Mouse (Mus musculus) liver, embryonic 16.5 days (tissue): Measurements from ENCODE around the gene Cntrob. TPM values are rescaled to one million over a fixed set of nuclear protein-coding genes. Genes with fewer than 3 reads are reported as not detected.

ENCODE experiments used
- ATAC-seq: fragments of 200-750 bp; cut with Nextera tagmentation; 2 replicates; pipeline ENCODE4 v1.8.0; 2017; ENCODE audit warnings: low read depth, mild to moderate bottlenecking, moderate number of reproducible peaks, moderate library complexity
- H3K27ac ChIP-seq: fragments of 300-500 bp; sonication (generic); 2 replicates; pipeline ENCODE4 v1.5.1; 2014; ENCODE audit warnings: mild to moderate bottlenecking, low read length
- H3K27me3 ChIP-seq: fragments of 300-500 bp; sonication (generic); 2 replicates; pipeline ENCODE4 v1.6.1; 2014; ENCODE audit warnings: low read depth, low read length, mixed read lengths; ENCODE audit not compliant: control insufficient read depth, insufficient read depth
- H3K36me3 ChIP-seq: fragments of 300-500 bp; sonication (generic); 2 replicates; pipeline ENCODE4 v1.6.1; 2014; ENCODE audit warnings: mild to moderate bottlenecking; ENCODE audit not compliant: control insufficient read depth, insufficient read depth
- H3K4me1 ChIP-seq: fragments of 300-500 bp; sonication (generic); 2 replicates; pipeline ENCODE4 v1.6.1; 2014; ENCODE audit warnings: low read depth, low read length, mixed read lengths; ENCODE audit not compliant: control insufficient read depth
- H3K4me2 ChIP-seq: fragments of 300-500 bp; sonication (generic); 2 replicates; pipeline ENCODE4 v1.6.1; 2014; ENCODE audit warnings: low read depth, low read length, mixed read lengths
- H3K4me3 ChIP-seq: fragments of 300-500 bp; sonication (generic); 2 replicates; pipeline ENCODE4 v1.5.1; 2014; ENCODE audit warnings: low read depth, mild to moderate bottlenecking, low read length
- H3K9ac ChIP-seq: fragments of 300-500 bp; sonication (generic); 2 replicates; pipeline ENCODE4 v1.6.1; 2014; ENCODE audit warnings: low read depth, low read length
- H3K9me3 ChIP-seq: fragments of 300-500 bp; sonication (generic); replicated peaks from 2 replicates; pipeline ENCODE4 v1.6.1; 2016; ENCODE audit warnings: low read length; ENCODE audit not compliant: control insufficient read depth
- WGBS: fragments of 180-500 bp; shearing (Covaris S2); extraction: QIAGEN DNeasy Blood & Tissue Kit; methylation state at CpG from one replicate; pipeline ENCODE4 v1.1.7; 2014; ENCODE audit not compliant: insufficient replicate concordance; 5-methylcytosine and 5-hydroxymethylcytosine counted together
- polyA plus RNA-seq: library from polyadenylated mRNA; unstranded; fragments of >200 nt; fragmentation: Nextera tagmentation; extraction: Ambion mirVana; gene quantifications from 2 replicates; pipeline ENCODE4 v1.2.1, GENCODE M21; 2015

Cntrob gene
- polyA plus RNA-seq, 1 experiment from 2014 or later = 6.0 TPM

DNA sequence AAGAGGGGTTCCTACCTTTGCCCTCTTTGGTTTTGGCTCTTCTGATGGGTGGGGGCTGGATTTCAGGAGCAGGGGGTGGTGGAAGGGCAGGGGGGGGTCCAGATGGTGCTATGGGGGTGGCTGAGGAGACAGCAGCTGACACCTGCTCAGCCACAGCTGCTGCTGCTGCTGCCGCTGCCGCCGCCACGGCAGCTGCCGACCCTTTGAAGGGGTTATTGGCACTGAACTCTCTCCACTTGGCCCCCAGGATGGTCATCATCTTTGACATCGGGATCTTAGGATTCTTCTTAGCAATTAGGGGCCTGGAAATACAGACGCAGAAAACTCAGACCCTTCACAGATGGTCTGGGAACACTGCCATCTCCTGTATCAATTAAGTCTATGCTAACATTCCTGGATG is 38.4 kb upstream of the Cntrob start:
- H3K9me3 ChIP-seq = no peaks in the 10 kb centered on the region
- no peak for ATAC-seq
- 82% methylated on average over 7 of the region's 7 CpGs for WGBS
- H3K27me3 ChIP-seq = peaks cover 12% of the 10 kb centered on the region
- peaks cover 17% of the 10 kb centered on the region for H3K4me1 ChIP-seq
- H3K9ac ChIP-seq = no peak overlapping the region
- H3K36me3 ChIP-seq = no peaks in the 10 kb centered on the region
- no peak overlapping the region for H3K4me3 ChIP-seq
- no peak overlapping the region for H3K27ac ChIP-seq
- no peak overlapping the region for H3K4me2 ChIP-seq

DNA sequence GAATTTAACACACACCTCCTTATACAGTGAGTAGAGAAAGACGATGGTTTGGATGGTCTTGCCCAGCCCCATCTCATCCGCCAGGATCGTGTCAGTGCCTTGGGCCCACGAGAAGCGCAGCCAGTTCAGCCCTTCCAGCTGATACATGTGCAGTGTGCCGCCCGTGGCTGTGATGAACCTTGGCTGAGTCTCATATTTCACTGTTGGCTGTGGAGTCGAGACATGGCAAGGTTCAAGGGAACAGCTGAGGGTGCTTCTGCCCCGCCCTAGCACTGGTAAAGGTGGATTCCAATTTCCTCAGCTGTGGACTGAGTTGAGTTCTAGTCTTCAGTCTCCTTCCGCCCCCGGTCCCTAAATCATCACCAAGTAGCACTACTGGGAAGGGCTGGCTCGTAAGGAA is 34.1 kb upstream of the Cntrob start:
- Histone ChIP-seq H3K9me3 (no peaks in the 10 kb centered on the region), H3K4me3 (no peak overlapping the region), H3K4me2 (no peak overlapping the region), H3K9ac (no peak overlapping the region), H3K27me3 (no peaks in the 10 kb centered on the region), H3K27ac (no peak overlapping the region), H3K4me1 (no peaks in the 10 kb centered on the region), H3K36me3 (0 out of 2 replicates have a peak, but pooled peaks cover 3% of the 10 kb centered on the region)
- WGBS = 76% methylated on average over 12 of the region's 12 CpGs
- ATAC-seq = no peak

DNA sequence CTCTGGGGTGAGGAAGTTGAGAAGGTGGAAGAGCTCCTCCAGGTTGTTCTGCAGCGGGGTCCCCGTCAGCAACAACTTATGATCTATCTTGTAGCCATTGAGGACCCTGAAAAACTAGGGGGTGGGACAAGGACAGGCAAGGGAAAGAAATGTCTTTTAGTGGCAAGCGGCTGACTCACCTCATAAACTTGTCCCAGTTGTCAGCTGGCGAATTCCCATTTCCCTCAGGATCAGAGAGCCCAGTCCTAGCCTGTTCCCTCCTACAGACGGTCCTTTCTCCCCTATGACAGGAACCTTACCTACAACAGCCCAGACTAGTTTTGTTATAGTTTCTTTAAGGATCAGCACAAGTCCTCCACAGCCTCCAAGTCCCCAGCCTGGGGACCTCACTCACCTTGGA is 33.0 kb upstream of the Cntrob start:
- H3K27me3 ChIP-seq = no peaks in the 10 kb centered on the region
- H3K9me3 ChIP-seq = no peaks in the 10 kb centered on the region
- ATAC-seq = no peak
- H3K4me3 ChIP-seq = no peak overlapping the region
- H3K4me1 ChIP-seq = no peaks in the 10 kb centered on the region
- no peak overlapping the region for H3K9ac ChIP-seq
- H3K36me3 ChIP-seq = 0 out of 2 replicates have a peak, but pooled peaks cover 3% of the 10 kb centered on the region
- no peak overlapping the region for H3K4me2 ChIP-seq
- H3K27ac ChIP-seq = no peak overlapping the region
- WGBS = 78% methylated on average over 5 of the region's 5 CpGs

DNA sequence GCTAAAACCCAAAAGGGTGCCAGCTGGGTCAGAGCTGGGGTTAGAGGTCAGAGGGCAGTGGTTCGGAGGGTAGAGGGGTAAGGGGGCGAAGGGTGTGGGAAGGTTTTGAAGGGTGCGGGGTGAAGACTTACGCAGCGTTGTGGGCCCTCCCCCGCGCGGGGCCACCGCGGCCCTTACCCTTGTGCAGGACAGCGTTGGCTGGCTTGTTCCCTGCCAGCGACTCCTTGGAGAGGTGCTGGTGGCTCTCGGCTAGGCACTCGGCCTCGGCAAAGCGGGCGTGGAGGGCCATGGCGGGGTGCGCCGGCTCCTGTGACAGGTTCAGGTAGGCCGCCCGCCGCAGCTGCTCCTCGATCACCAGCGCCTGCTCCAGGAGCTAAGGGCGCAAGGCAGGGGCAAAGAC is 22.9 kb upstream of the Cntrob start:
- WGBS = 83% methylated on average over 26 of the region's 26 CpGs
- no peak overlapping the region for H3K9ac ChIP-seq
- H3K27ac ChIP-seq = no peak overlapping the region
- H3K4me1 ChIP-seq = no peaks in the 10 kb centered on the region
- no peak overlapping the region for H3K4me2 ChIP-seq
- H3K9me3 ChIP-seq = no peaks in the 10 kb centered on the region
- peaks cover under 1% of the 10 kb centered on the region for H3K27me3 ChIP-seq
- H3K36me3 ChIP-seq = no peaks in the 10 kb centered on the region; the same call in 1 of the 2 replicates
- ATAC-seq = no peak
- H3K4me3 ChIP-seq = no peak overlapping the region

DNA sequence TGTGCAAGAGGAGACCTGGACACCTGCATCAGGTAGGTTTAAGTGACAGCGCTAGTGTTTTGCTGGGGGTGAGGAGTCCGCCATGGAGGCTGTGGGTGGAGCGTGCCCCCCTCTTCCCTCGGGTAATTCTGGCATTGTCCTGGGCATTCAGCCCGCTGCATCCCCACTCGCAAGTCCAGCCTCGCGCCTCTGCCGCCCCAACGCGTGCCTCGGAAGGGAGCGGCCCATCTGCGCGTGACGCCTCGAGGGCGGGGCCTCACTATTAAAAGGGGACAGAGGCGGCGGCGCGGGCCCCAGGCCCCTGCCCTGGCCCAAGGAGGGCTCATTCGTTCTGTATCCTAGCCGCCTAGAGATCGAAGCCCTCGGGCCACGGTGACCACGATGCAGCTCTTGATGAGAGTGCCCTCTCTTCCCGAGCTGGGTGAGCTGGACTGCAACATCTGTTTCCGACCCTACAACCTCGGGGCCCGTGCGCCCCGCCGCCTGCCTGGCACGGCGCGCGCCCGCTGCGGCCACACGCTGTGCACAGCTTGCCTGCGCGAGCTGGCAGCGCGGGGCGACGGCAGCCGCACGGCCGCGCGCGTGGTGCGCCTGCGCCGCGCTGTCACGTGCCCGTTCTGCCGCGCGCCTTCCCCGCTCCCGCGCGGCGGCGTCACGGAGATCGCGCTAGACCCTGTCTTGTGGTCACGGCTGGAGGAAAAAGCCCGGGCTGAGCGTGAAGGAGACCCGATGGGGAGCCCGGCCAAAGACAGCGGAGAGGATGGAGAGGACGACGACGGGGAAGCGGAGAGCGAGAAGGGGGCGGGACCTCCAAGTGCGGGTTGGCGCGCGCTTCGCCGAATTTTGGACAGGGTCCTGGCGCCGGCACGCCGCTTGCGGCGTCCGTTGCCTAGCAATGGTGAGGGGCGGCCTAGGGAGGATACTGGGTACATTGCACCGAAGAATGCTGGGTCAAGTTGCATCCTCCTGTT is 16.9 kb upstream of the Cntrob start, which contains the start of gene Rnf227:
Rnf227 (plus strand) TSS at position 301 of the 971 bp plus-strand sequence.
- H3K36me3 ChIP-seq = no peaks in the 10 kb centered on the region
- H3K4me2 ChIP-seq = peak within 1 kb of the TSS; percentile 78
- 3% methylated on average over 99 of the region's 99 CpGs for WGBS
- peak within 1 kb of the TSS; percentile 30; the same call in 1 of the 2 replicates for H3K9ac ChIP-seq
- peak; percentile 64 for ATAC-seq
- peaks cover 12% of the 10 kb centered on the region for H3K4me1 ChIP-seq
- peak within 1 kb of the TSS; percentile 56 for H3K4me3 ChIP-seq
- no peaks in the 10 kb centered on the region for H3K9me3 ChIP-seq
- H3K27me3 ChIP-seq = peaks cover 29% of the 10 kb centered on the region
- no peak within 1 kb of the TSS for H3K27ac ChIP-seq

DNA sequence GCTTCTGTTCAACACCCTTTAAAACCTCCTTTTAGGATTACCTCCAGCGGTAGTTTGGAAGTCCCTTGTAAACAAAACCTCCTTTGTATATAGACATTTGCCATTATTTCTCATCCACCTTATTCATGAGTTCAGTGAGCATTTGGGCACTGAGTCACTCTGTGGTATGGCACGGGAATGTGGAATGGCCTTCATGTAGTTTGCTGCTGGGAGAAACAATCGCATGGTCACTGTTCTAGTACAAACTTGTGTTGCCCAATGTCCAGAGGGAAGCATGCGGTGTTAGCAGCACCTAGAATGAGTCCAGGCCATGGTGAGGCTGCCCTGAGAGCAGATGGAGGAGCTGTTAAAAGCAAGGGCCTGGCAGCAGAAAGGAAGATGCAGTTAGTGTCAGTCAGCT is 11.2 kb upstream of the Cntrob start:
- Histone ChIP-seq H3K36me3 (no peaks in the 10 kb centered on the region), H3K4me3 (no peak overlapping the region), H3K9ac (no peak overlapping the region), H3K27me3 (peaks cover 24% of the 10 kb centered on the region), H3K4me1 (peaks cover 8% of the 10 kb centered on the region; the same call in 1 of the 2 replicates), H3K4me2 (no peak overlapping the region), H3K9me3 (no peaks in the 10 kb centered on the region), H3K27ac (no peak overlapping the region)
- no peak for ATAC-seq
- WGBS = 60% methylated on average over 4 of the region's 4 CpGs

DNA sequence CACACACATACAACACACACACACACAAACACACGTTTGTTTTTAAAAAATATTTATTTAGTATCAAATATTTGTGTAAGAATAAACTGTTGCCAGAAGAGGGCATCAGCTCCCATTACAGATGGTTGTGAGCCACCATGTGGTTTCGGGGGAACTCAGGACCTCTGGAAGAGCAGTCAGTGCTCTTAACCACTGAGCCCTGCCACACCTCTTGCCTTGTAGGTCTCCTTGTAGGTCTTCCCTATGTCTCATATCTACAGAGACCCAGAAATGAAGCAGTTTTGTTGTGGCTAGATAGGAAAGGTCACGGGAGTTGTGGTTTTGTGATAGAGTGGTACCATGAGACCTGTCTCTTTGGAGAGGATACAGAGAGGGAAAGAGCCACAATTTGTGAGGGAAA is 10.3 kb upstream of the Cntrob start:
- no peaks in the 10 kb centered on the region for H3K36me3 ChIP-seq
- no peak overlapping the region for H3K4me2 ChIP-seq
- no peak overlapping the region for H3K9ac ChIP-seq
- H3K4me3 ChIP-seq = no peak overlapping the region
- no peak overlapping the region for H3K27ac ChIP-seq
- H3K4me1 ChIP-seq = peaks cover 8% of the 10 kb centered on the region; the same call in 1 of the 2 replicates
- H3K27me3 ChIP-seq = peaks cover 20% of the 10 kb centered on the region
- 16% methylated on average over 3 of the region's 3 CpGs for WGBS
- no peaks in the 10 kb centered on the region for H3K9me3 ChIP-seq
- ATAC-seq = peak; percentile 72

DNA sequence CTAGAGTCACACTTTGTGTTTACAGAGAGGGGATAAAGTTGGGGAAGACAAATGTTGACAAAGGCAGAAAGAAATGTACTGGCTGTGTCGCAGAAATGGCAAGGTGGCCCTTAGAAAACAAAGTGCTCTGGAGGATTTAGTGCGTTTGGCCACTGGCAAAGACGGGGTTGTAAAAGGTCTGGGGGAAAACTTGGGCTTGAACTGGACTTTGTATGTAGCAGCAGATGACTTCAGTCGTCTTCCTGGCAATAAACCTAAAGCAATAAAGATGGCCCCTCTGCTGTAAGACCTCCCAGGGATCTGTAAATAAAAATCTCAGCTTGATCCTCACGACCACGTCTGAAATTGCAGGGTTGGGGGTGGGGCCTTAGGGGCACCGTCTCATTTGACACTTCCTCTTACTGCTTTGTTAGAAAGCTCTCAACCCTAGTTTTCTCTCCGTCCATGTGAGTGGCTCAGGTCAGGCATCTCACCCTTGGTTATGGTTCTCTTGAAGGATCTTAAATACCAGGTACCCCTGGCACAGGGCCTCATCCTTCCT is 9.2 kb upstream of the Cntrob start:
- H3K27ac ChIP-seq = no peak overlapping the region
- no peak overlapping the region for H3K4me3 ChIP-seq
- 0 out of 2 replicates have a peak overlapping the region, but pooled peaks have one; percentile 67 for H3K4me2 ChIP-seq
- H3K27me3 ChIP-seq = peaks cover 27% of the 10 kb centered on the region
- no peak overlapping the region for H3K9ac ChIP-seq
- H3K4me1 ChIP-seq = peaks cover 8% of the 10 kb centered on the region; the same call in 1 of the 2 replicates
- no peaks in the 10 kb centered on the region for H3K9me3 ChIP-seq
- no peak for ATAC-seq
- no peaks in the 10 kb centered on the region for H3K36me3 ChIP-seq
- 30% methylated on average over 8 of the region's 8 CpGs for WGBS
